26 mouse cellular contexts compared by ENCODE assay signal in genomic region chr2:51459486-51459885, GRCm38 (mm10).
DNase-seq lines count a peak whose midpoint lies in the region; ATAC-seq and TF ChIP-seq lines count a peak whose summit lies in the region.
"Had no signal": no experiment of that assay in that cellular context is flagged by ENCODE, and none has a peak within 500 bp of the region (broad histone marks: within the 10 kb centered on the region; RNA-seq: fewer than 3 reads in every experiment).

No protein-coding gene starts in this region.

- no peaks in the 10 kb centered on the region; the same call in 1 of the 2 replicates for H3K4me1 ChIP-seq in kidney, adult 2 months (ENCODE audit: control insufficient read depth, insufficient read depth, low read length)
- no peaks in the 10 kb centered on the region for H3K4me1 ChIP-seq in kidney, embryonic 15.5 days
- no peaks in the 10 kb centered on the region for H3K4me1 ChIP-seq in midbrain, embryonic 14.5 days (ENCODE audit: control insufficient read depth, insufficient read depth, low read length)
- H3K4me1 ChIP-seq in midbrain, embryonic 13.5 days (replicated peaks): no peaks in the 10 kb centered on the region
- H3K4me1 ChIP-seq: forebrain, embryonic 10.5 days; forebrain, embryonic 13.5 days; heart, embryonic 10.5 days had no signal

- H3K9me3 ChIP-seq in kidney, embryonic 15.5 days (replicated peaks): no peaks in the 10 kb centered on the region
- no peaks in the 10 kb centered on the region for H3K9me3 ChIP-seq in midbrain, embryonic 14.5 days (ENCODE audit: control insufficient read depth, low read length)
- H3K9me3 ChIP-seq in midbrain, embryonic 13.5 days: no peaks in the 10 kb centered on the region
- H3K9me3 ChIP-seq: forebrain, embryonic 10.5 days; forebrain, embryonic 13.5 days; heart, embryonic 10.5 days; heart, embryonic 13.5 days had no signal

- no peak for TF ChIP-seq CTCF in kidney, adult 2 months (conservative IDR thresholded peaks at IDR 0.05; ENCODE audit: insufficient read depth, insufficient read length, low read depth, low read length)

- ATAC-seq in kidney, embryonic 15.5 days (replicated peaks; ENCODE audit: low FRiP score): no peak
- ATAC-seq in midbrain, embryonic 14.5 days (ENCODE audit: low FRiP score, low TSS enrichment): no peak
- ATAC-seq in midbrain, embryonic 13.5 days: no peak
- ATAC-seq: CD4-positive, CD25-positive, alpha-beta regulatory T cell, adult 4 months; forebrain, embryonic 13.5 days; forebrain, embryonic 16.5 days; hindbrain, postnatal 0 days; inflammation-experienced regulatory T-cells, adult 6 months had no signal

- peak; percentile 12 for DNase-seq in kidney, adult 2 months
- peak; percentile 17 for DNase-seq in midbrain, embryonic 14.5 days
- DNase-seq in ZHBTc4 (ENCODE audit: low read depth, low spot score): peak; percentile 35
- DNase-seq in lung, postnatal 10 days: no peak
- DNase-seq: adrenal gland, adult 2 months; adrenal gland, postnatal 14 days; cerebellum, adult 11 months; cerebellum, adult 2 months; cerebellum, postnatal 36 days; embryo, embryonic 11 days; gastrocnemius, postnatal 10 days; gastrocnemius, postnatal 36 days; heart, adult 2 months; heart, postnatal 14 days; heart, postnatal 4 days had no signal

- no peak for TF ChIP-seq POLR2A in kidney, adult 2 months (IDR thresholded peaks at IDR 0.05; ENCODE audit: low read depth, low read length)

- no peak overlapping the region for H3K4me3 ChIP-seq in kidney, adult 2 months (ENCODE audit: insufficient read depth, low read depth, low read length)
- H3K4me3 ChIP-seq in kidney, embryonic 15.5 days (replicated peaks): no peak overlapping the region
- no peak overlapping the region for H3K4me3 ChIP-seq in midbrain, embryonic 14.5 days (replicated peaks; ENCODE audit: low read depth, low read length)
- no peak overlapping the region for H3K4me3 ChIP-seq in midbrain, embryonic 13.5 days (replicated peaks)
- H3K4me3 ChIP-seq: forebrain, embryonic 10.5 days; forebrain, embryonic 13.5 days; heart, adult 2 months; heart, embryonic 10.5 days; heart, embryonic 13.5 days had no signal

- H3K27ac ChIP-seq in kidney, adult 2 months (ENCODE audit: insufficient read depth, low read depth, low read length): no peak overlapping the region
- H3K27ac ChIP-seq in kidney, embryonic 15.5 days: no peak overlapping the region
- no peak overlapping the region for H3K27ac ChIP-seq in midbrain, embryonic 14.5 days (replicated peaks; ENCODE audit: low read depth, low read length)
- H3K27ac ChIP-seq in midbrain, embryonic 13.5 days: no peak overlapping the region
- H3K27ac ChIP-seq: forebrain, embryonic 10.5 days; forebrain, embryonic 13.5 days; heart, adult 2 months; heart, embryonic 10.5 days; heart, embryonic 13.5 days; hindbrain, embryonic 14.5 days; hindbrain, postnatal 0 days had no signal

- H3K27me3 ChIP-seq in kidney, adult 2 months (replicated peaks; ENCODE audit: control insufficient read depth, insufficient read depth, low read length): no peaks in the 10 kb centered on the region
- H3K27me3 ChIP-seq in kidney, embryonic 15.5 days: no peaks in the 10 kb centered on the region
- H3K27me3 ChIP-seq in midbrain, embryonic 14.5 days (ENCODE audit: control insufficient read depth, insufficient read depth, low read length): no peaks in the 10 kb centered on the region
- H3K27me3 ChIP-seq in midbrain, embryonic 13.5 days: no peaks in the 10 kb centered on the region
- H3K27me3 ChIP-seq: forebrain, embryonic 13.5 days; heart, embryonic 13.5 days had no signal

- no peak overlapping the region for H3K4me2 ChIP-seq in kidney, embryonic 15.5 days
- no peak overlapping the region for H3K4me2 ChIP-seq in midbrain, embryonic 14.5 days (ENCODE audit: low read length)
- H3K4me2 ChIP-seq in midbrain, embryonic 13.5 days (replicated peaks): no peak overlapping the region
- H3K4me2 ChIP-seq: forebrain, embryonic 13.5 days; heart, embryonic 13.5 days; hindbrain, embryonic 14.5 days had no signal

- 70% methylated on average over 2 of the region's 2 CpGs for WGBS in kidney, adult 2 months
- WGBS in kidney, embryonic 15.5 days: 95% methylated on average over 2 of the region's 2 CpGs
- WGBS in midbrain, embryonic 14.5 days: 68% methylated on average over 2 of the region's 2 CpGs
- WGBS in midbrain, embryonic 13.5 days: 81% methylated on average over 2 of the region's 2 CpGs

- no peak overlapping the region for H3K9ac ChIP-seq in kidney, embryonic 15.5 days
- no peak overlapping the region for H3K9ac ChIP-seq in midbrain, embryonic 14.5 days (replicated peaks; ENCODE audit: low read length)
- H3K9ac ChIP-seq in midbrain, embryonic 13.5 days (replicated peaks): no peak overlapping the region
- H3K9ac ChIP-seq: forebrain, embryonic 13.5 days; heart, embryonic 13.5 days; hindbrain, embryonic 14.5 days had no signal

- H3K36me3 ChIP-seq in kidney, adult 2 months (ENCODE audit: control insufficient read depth, insufficient read depth, low read length): no peaks in the 10 kb centered on the region
- no peaks in the 10 kb centered on the region for H3K36me3 ChIP-seq in kidney, embryonic 15.5 days
- H3K36me3 ChIP-seq in midbrain, embryonic 14.5 days (ENCODE audit: control insufficient read depth, insufficient read depth, low read length): no peaks in the 10 kb centered on the region
- no peaks in the 10 kb centered on the region for H3K36me3 ChIP-seq in midbrain, embryonic 13.5 days
- H3K36me3 ChIP-seq: forebrain, embryonic 10.5 days; heart, embryonic 10.5 days; heart, embryonic 13.5 days had no signal
